Mouse (Mus musculus): ENCODE data around the gene Zdhhc17. TPM values are rescaled to one million over a fixed set of nuclear protein-coding genes. Genes with fewer than 3 reads are reported as not detected.

Zdhhc17 gene
- polyA plus RNA-seq, 1 experiment from 2014 or later = 34.9 TPM

- Histone ChIP-seq H3K27me3 (no peaks in the 10 kb centered on the region), H3K4me3 (replicated peaks) (peak overlapping the region; percentile 74), H3K36me3 (peaks cover 3% of the 10 kb centered on the region; the same call in 1 of the 2 replicates), H3K4me2 (peak overlapping the region; percentile 74), H3K9me3 (no peaks in the 10 kb centered on the region), H3K9ac (replicated peaks) (peak overlapping the region; percentile 87), H3K27ac (peak overlapping the region; percentile 98), H3K4me1 (replicated peaks) (peaks cover 41% of the 10 kb centered on the region)
- 15% methylated on average over 26 of the region's 26 CpGs for WGBS
- ATAC-seq (ENCODE audit: insufficient number of reproducible peaks, insufficient read depth, low FRiP score, low TSS enrichment, low read depth) = peak; percentile 3; the same call in 1 of the 2 replicates
Measured at GRCm38 (mm10) chr10:110918414-110919391, 91.2 kb downstream of the Zdhhc17 start.

GRCm38 (mm10) chr10:110917521-110917920 lies 92.4 kb downstream of the Zdhhc17 start:
- no peaks in the 10 kb centered on the region for H3K36me3 ChIP-seq
- H3K27ac ChIP-seq = no peak overlapping the region
- no peak for ATAC-seq (ENCODE audit: insufficient number of reproducible peaks, insufficient read depth, low FRiP score, low TSS enrichment, low read depth)
- H3K9me3 ChIP-seq = no peaks in the 10 kb centered on the region
- WGBS = 93% methylated on average over 6 of the region's 6 CpGs
- H3K4me3 ChIP-seq (replicated peaks) = no peak overlapping the region
- H3K27me3 ChIP-seq = no peaks in the 10 kb centered on the region
- H3K9ac ChIP-seq (replicated peaks) = no peak overlapping the region
- peaks cover 31% of the 10 kb centered on the region for H3K4me1 ChIP-seq (replicated peaks)
- no peak overlapping the region for H3K4me2 ChIP-seq

- Histone ChIP-seq H3K27ac (no peak overlapping the region), H3K4me2 (no peak overlapping the region), H3K9ac (replicated peaks) (no peak overlapping the region), H3K4me1 (replicated peaks) (peaks cover 24% of the 10 kb centered on the region), H3K36me3 (no peaks in the 10 kb centered on the region), H3K4me3 (replicated peaks) (no peak overlapping the region), H3K9me3 (no peaks in the 10 kb centered on the region), H3K27me3 (no peaks in the 10 kb centered on the region)
- 66% methylated on average over 11 of the region's 11 CpGs for WGBS
- ATAC-seq (ENCODE audit: insufficient number of reproducible peaks, insufficient read depth, low FRiP score, low TSS enrichment, low read depth) = no peak
Measured at GRCm38 (mm10) chr10:110916666-110917344, 93.1 kb downstream of the Zdhhc17 start.

GRCm38 (mm10) chr10:110903862-110904261 lies 106.1 kb downstream of the Zdhhc17 start:
- no peak for ATAC-seq (ENCODE audit: insufficient number of reproducible peaks, insufficient read depth, low FRiP score, low TSS enrichment, low read depth)
- Histone ChIP-seq H3K27me3 (no peaks in the 10 kb centered on the region), H3K27ac (no peak overlapping the region), H3K4me3 (replicated peaks) (no peak overlapping the region), H3K9me3 (no peaks in the 10 kb centered on the region), H3K4me1 (replicated peaks) (no peaks in the 10 kb centered on the region), H3K9ac (replicated peaks) (no peak overlapping the region), H3K36me3 (no peaks in the 10 kb centered on the region), H3K4me2 (no peak overlapping the region)
- WGBS = 94% methylated on average over 3 of the region's 3 CpGs

- Histone ChIP-seq H3K4me1 (replicated peaks) (no peaks in the 10 kb centered on the region), H3K27me3 (no peaks in the 10 kb centered on the region), H3K9ac (replicated peaks) (no peak overlapping the region), H3K36me3 (no peaks in the 10 kb centered on the region), H3K4me3 (replicated peaks) (no peak overlapping the region), H3K9me3 (no peaks in the 10 kb centered on the region), H3K4me2 (no peak overlapping the region), H3K27ac (no peak overlapping the region)
- WGBS = 44% methylated on average over 13 of the region's 13 CpGs
- ATAC-seq (ENCODE audit: insufficient number of reproducible peaks, insufficient read depth, low FRiP score, low TSS enrichment, low read depth) = no peak
Measured at GRCm38 (mm10) chr10:110899744-110900501, 110.0 kb downstream of the Zdhhc17 start.

Other genes with a start within 250 kb of the Zdhhc17 start
- gene Csrp2, start 90.4 kb downstream of the Zdhhc17 start, polyA plus RNA-seq (2016; fragmentation: Nextera tagmentation; extraction: Ambion mirVana) = 182 and 188 TPM in 2 replicates
- 13.5 and 14.2 TPM in 2 replicates for gene Osbpl8, start 154.6 kb upstream of the Zdhhc17 start, polyA plus RNA-seq (2016; fragmentation: Nextera tagmentation; extraction: Ambion mirVana)